Mouse (Mus musculus) kidney, postnatal 0 days (tissue): ENCODE results near the gene Nme3. TPM values are rescaled to one million over a fixed set of nuclear protein-coding genes. Genes with fewer than 3 reads are reported as not detected.

Source experiments
- ATAC-seq: fragments of 200-750 bp; cut with Nextera tagmentation; replicated peaks from 2 replicates; pipeline ENCODE4 v1.8.0; 2017; ENCODE audit warnings: low read depth, moderate number of reproducible peaks, moderate TSS enrichment, moderate library complexity; ENCODE audit not compliant: low FRiP score
- DNase-seq: peaks from one replicate; pipeline ENCODE4 v3.0.0-alpha.2; 2016; ENCODE audit warnings: low spot score
- H3K27ac ChIP-seq: fragments of 300-500 bp; sonication (generic); 2 replicates; pipeline ENCODE4 v1.5.1; 2014; ENCODE audit warnings: mild to moderate bottlenecking
- H3K27me3 ChIP-seq: fragments of 300-500 bp; sonication (generic); 2 replicates; pipeline ENCODE4 v1.6.1; 2014; ENCODE audit warnings: low read length, mixed read lengths; ENCODE audit not compliant: insufficient read depth
- H3K36me3 ChIP-seq: fragments of 300-500 bp; sonication (generic); 2 replicates; pipeline ENCODE4 v1.6.1; 2014; ENCODE audit warnings: low read length, mixed read lengths; ENCODE audit not compliant: insufficient read depth
- H3K4me1 ChIP-seq: fragments of 300-500 bp; sonication (generic); replicated peaks from 2 replicates; pipeline ENCODE4 v1.6.1; 2014; ENCODE audit warnings: antibody characterized with exemption, low read length, mixed read lengths; ENCODE audit not compliant: insufficient read depth
- H3K4me2 ChIP-seq: fragments of 300-500 bp; sonication (generic); 2 replicates; pipeline ENCODE4 v1.6.1; 2014; ENCODE audit warnings: mild to moderate bottlenecking, low read length, moderate library complexity, mixed read lengths
- H3K4me3 ChIP-seq: fragments of 300-500 bp; sonication (generic); replicated peaks from 2 replicates; pipeline ENCODE4 v1.5.1; 2014; ENCODE audit warnings: low read depth, low read length
- H3K9ac ChIP-seq: fragments of 300-500 bp; sonication (generic); 2 replicates; pipeline ENCODE4 v1.6.1; 2014; ENCODE audit warnings: low read depth, low read length
- H3K9me3 ChIP-seq: fragments of 300-500 bp; sonication (generic); replicated peaks from 2 replicates; pipeline ENCODE4 v1.6.1; 2016; ENCODE audit warnings: low read length, inconsistent platforms, mixed read lengths
- CTCF ChIP-seq: IDR thresholded peaks from 2 replicates; pipeline ENCODE4 v1.5.1; 2016; ENCODE audit warnings: antibody characterized with exemption, low read depth, mild to moderate bottlenecking, moderate library complexity
- WGBS: fragments of 180-500 bp; shearing (Covaris S2); extraction: QIAGEN DNeasy Blood & Tissue Kit; methylation state at CpG from one replicate; pipeline ENCODE4 v1.1.7; 2014; 5-methylcytosine and 5-hydroxymethylcytosine counted together
- polyA plus RNA-seq: library from polyadenylated mRNA; unstranded; fragments of >200 nt; fragmentation: Nextera tagmentation; extraction: Ambion mirVana; gene quantifications from 2 replicates; pipeline ENCODE4 v1.2.1, GENCODE M21; 2015

Gene Nme3
- polyA plus RNA-seq, 1 experiment from 2014 or later = 93.1 TPM

- ATAC-seq = no peak
- peaks cover 6% of the 10 kb centered on the region; the same call in 1 of the 2 replicates for H3K4me1 ChIP-seq
- no peaks in the 10 kb centered on the region for H3K27me3 ChIP-seq
- peak overlapping the region; percentile 95; the same call in 1 of the 2 replicates for H3K4me2 ChIP-seq
- no peak overlapping the region for H3K27ac ChIP-seq
- no peak for TF ChIP-seq CTCF
- no peaks in the 10 kb centered on the region for H3K9me3 ChIP-seq
- no peak for DNase-seq
- 73% methylated on average over 4 of the region's 4 CpGs for WGBS
- no peak overlapping the region for H3K4me3 ChIP-seq
- 0 out of 2 replicates have a peak overlapping the region, but pooled peaks have one; percentile 9 for H3K9ac ChIP-seq
- peaks cover 50% of the 10 kb centered on the region for H3K36me3 ChIP-seq
These were observed 1.3 kb downstream of the Nme3 start for GRCm38 (mm10) chr17:24897600-24897999.

GRCm38 (mm10) chr17:24898041-24898854 lies 1.9 kb downstream of the Nme3 start:
- ATAC-seq (no peak), DNase-seq (no peak)
- Histone ChIP-seq H3K36me3 (peaks cover 50% of the 10 kb centered on the region), H3K27me3 (no peaks in the 10 kb centered on the region), H3K4me3 (no peak overlapping the region), H3K4me1 (peaks cover 6% of the 10 kb centered on the region; the same call in 1 of the 2 replicates), H3K9ac (0 out of 2 replicates have a peak overlapping the region, but pooled peaks have one; percentile 9), H3K9me3 (no peaks in the 10 kb centered on the region), H3K27ac (no peak overlapping the region), H3K4me2 (no peak overlapping the region)
- WGBS = 80% methylated on average over 4 of the region's 4 CpGs
- no peak for TF ChIP-seq CTCF

- WGBS = 79% methylated on average over 5 of the region's 5 CpGs
- H3K4me1 ChIP-seq = peaks cover 2% of the 10 kb centered on the region; the same call in 1 of the 2 replicates
These were observed 2.9 kb downstream of the Nme3 start for GRCm38 (mm10) chr17:24899153-24899552.

GRCm38 (mm10) chr17:24900014-24900413 lies 3.7 kb downstream of the Nme3 start:
- no peak overlapping the region for H3K4me3 ChIP-seq
- no peak overlapping the region for H3K9ac ChIP-seq
- H3K4me2 ChIP-seq = no peak overlapping the region
- H3K4me1 ChIP-seq = no peaks in the 10 kb centered on the region; the same call in 1 of the 2 replicates
- WGBS = 94% methylated on average over 6 of the region's 6 CpGs
- ATAC-seq (no peak), DNase-seq (no peak)
- no peak overlapping the region for H3K27ac ChIP-seq
- H3K9me3 ChIP-seq = no peaks in the 10 kb centered on the region
- H3K36me3 ChIP-seq = peaks cover 66% of the 10 kb centered on the region
- TF ChIP-seq CTCF = no peak
- no peaks in the 10 kb centered on the region for H3K27me3 ChIP-seq

More at GRCm38 (mm10) chr17:24899153-24899552, 2.9 kb downstream of the Nme3 start:
- Histone ChIP-seq H3K9ac (no peak overlapping the region), H3K27ac (no peak overlapping the region), H3K36me3 (peaks cover 57% of the 10 kb centered on the region), H3K4me2 (no peak overlapping the region), H3K9me3 (no peaks in the 10 kb centered on the region), H3K4me3 (no peak overlapping the region), H3K27me3 (no peaks in the 10 kb centered on the region)
- DNase-seq (no peak), ATAC-seq (no peak)
- TF ChIP-seq CTCF = no peak

- Histone ChIP-seq H3K9me3 (no peaks in the 10 kb centered on the region), H3K36me3 (peaks cover 86% of the 10 kb centered on the region), H3K4me2 (no peak overlapping the region), H3K27ac (no peak overlapping the region), H3K9ac (no peak overlapping the region), H3K4me1 (no peaks in the 10 kb centered on the region; the same call in 1 of the 2 replicates), H3K4me3 (no peak overlapping the region), H3K27me3 (no peaks in the 10 kb centered on the region)
- ATAC-seq = no peak
- no peak for TF ChIP-seq CTCF
- DNase-seq = no peak
- 92% methylated on average over 5 of the region's 5 CpGs for WGBS
These were observed 5.8 kb downstream of the Nme3 start for GRCm38 (mm10) chr17:24902124-24902523.

GRCm38 (mm10) chr17:24902671-24903474 lies 6.6 kb downstream of the Nme3 start:
- Histone ChIP-seq H3K27me3 (no peaks in the 10 kb centered on the region), H3K9ac (no peak overlapping the region), H3K4me3 (no peak overlapping the region), H3K27ac (no peak overlapping the region), H3K4me2 (no peak overlapping the region), H3K4me1 (no peaks in the 10 kb centered on the region; the same call in 1 of the 2 replicates), H3K36me3 (peaks cover 91% of the 10 kb centered on the region), H3K9me3 (no peaks in the 10 kb centered on the region)
- WGBS = 65% methylated on average over 9 of the region's 9 CpGs
- peak; percentile 64 for TF ChIP-seq CTCF
- peak; percentile 21 for DNase-seq
- no peak for ATAC-seq
